Mouse (Mus musculus): ENCODE data around the gene Eif2ak1.

Gene Eif2ak1

GRCm38 (mm10) chr5:143948361-143948760 is 130.8 kb downstream of the Eif2ak1 start:
- in situ Hi-C loops (cut with MseI, MboI), result no loop called here

- in situ Hi-C loops (cut with MseI, MboI), result no loop called here
Observed at GRCm38 (mm10) chr5:143950016-143950415, 132.4 kb downstream of the Eif2ak1 start.
